Mouse (Mus musculus): ENCODE data around the gene Ost4. TPM values are rescaled to one million over a fixed set of nuclear protein-coding genes. Genes with fewer than 3 reads are reported as not detected.
A peak's percentile ranks its signal among the peaks of the same experiment; 100 is the strongest.

Gene Ost4
- total RNA-seq, 2 experiments from 2014 or later: 103 to 121 TPM

- intact Hi-C loops (cut with DNase I): no loop called here
- H3K27ac ChIP-seq: peak within 1 kb of the TSS; percentile 94
- peak; percentile 81 for TF ChIP-seq CTCF (IDR thresholded peaks at IDR 0.05)
- DNase-seq: peak; percentile 94
- H3K4me3 ChIP-seq: peak within 1 kb of the TSS; percentile 76
Observed at GRCm38 (mm10) chr5:30921256-30922033, 13.9 kb upstream of the Ost4 start, which contains the start of gene Khk. Gene Khk (plus strand): TSS chr5:30921431.

- no peak for TF ChIP-seq CTCF (IDR thresholded peaks at IDR 0.05)
- Histone ChIP-seq H3K27ac (peak overlapping the region; percentile 94), H3K4me3 (peak overlapping the region; percentile 76)
- intact Hi-C loops (cut with DNase I): no loop called here
- peak; percentile 45 for DNase-seq
Observed at GRCm38 (mm10) chr5:30920621-30921020, 13.0 kb upstream of the Ost4 start.

- no peak for TF ChIP-seq CTCF (IDR thresholded peaks at IDR 0.05)
- Histone ChIP-seq H3K4me3 (no peak overlapping the region; the same call in 1 of the 2 replicates), H3K27ac (peak overlapping the region; percentile 94)
- intact Hi-C loops (cut with DNase I): no loop called here
- DNase-seq: no peak
Observed at GRCm38 (mm10) chr5:30919831-30920614, 12.4 kb upstream of the Ost4 start.

- no peak for DNase-seq
- Histone ChIP-seq H3K27ac (0 out of 2 replicates have a peak overlapping the region, but pooled peaks have one; percentile 5), H3K4me3 (no peak overlapping the region)
- TF ChIP-seq CTCF (IDR thresholded peaks at IDR 0.05): no peak
- intact Hi-C loops (cut with DNase I): no loop called here
Observed at GRCm38 (mm10) chr5:30918691-30919090, 11.1 kb upstream of the Ost4 start.

GRCm38 (mm10) chr5:30917891-30918670, 10.5 kb upstream of the Ost4 start:
- DNase-seq: no peak
- Histone ChIP-seq H3K27ac (peak overlapping the region; percentile 86; the same call in 1 of the 2 replicates), H3K4me3 (no peak overlapping the region)
- TF ChIP-seq CTCF (IDR thresholded peaks at IDR 0.05): no peak
- intact Hi-C loops (cut with DNase I): loop anchor here (2.0 kb wide), 1 partner anchor 103 kb away; the partner anchor contains the start of gene Mapre3

GRCm38 (mm10) chr5:30917348-30917747, 9.8 kb upstream of the Ost4 start:
- TF ChIP-seq CTCF (IDR thresholded peaks at IDR 0.05): no peak
- no peak for DNase-seq
- Histone ChIP-seq H3K27ac (peak overlapping the region; percentile 86), H3K4me3 (no peak overlapping the region)
- intact Hi-C loops (cut with DNase I): loop anchor here (2.0 kb wide), 1 partner anchor 103 kb away; the partner anchor contains the start of gene Mapre3

- intact Hi-C loops (cut with DNase I): loop anchor here (2.0 kb wide), 1 partner anchor 102 kb away; the partner anchor contains the start of gene Mapre3
- H3K27ac ChIP-seq: peak overlapping the region; percentile 86
- no peak for DNase-seq
- H3K4me3 ChIP-seq: no peak overlapping the region
- no peak for TF ChIP-seq CTCF (IDR thresholded peaks at IDR 0.05)
Observed at GRCm38 (mm10) chr5:30916841-30917240, 9.3 kb upstream of the Ost4 start.

- Histone ChIP-seq H3K27ac (peak overlapping the region; percentile 86), H3K4me3 (peak overlapping the region; percentile 71)
- peak; percentile 91 for DNase-seq
- peak; percentile 77 for TF ChIP-seq CTCF (IDR thresholded peaks at IDR 0.05)
- intact Hi-C loops (cut with DNase I): loop anchor here (2.0 kb wide), 2 partner anchors 101 to 109 kb away; partner anchors contain the start of gene Mapre3
Observed at GRCm38 (mm10) chr5:30915974-30916433, 8.4 kb upstream of the Ost4 start.

GRCm38 (mm10) chr5:30915456-30915855, 7.9 kb upstream of the Ost4 start:
- peak; percentile 45 for DNase-seq
- peak overlapping the region; percentile 71 for H3K4me3 ChIP-seq
- intact Hi-C loops (cut with DNase I): loop anchor here (2.0 kb wide), 1 partner anchor 109 kb away; no protein-coding TSS in a partner anchor
- peak overlapping the region; percentile 86 for H3K27ac ChIP-seq
- no peak for TF ChIP-seq CTCF (IDR thresholded peaks at IDR 0.05)

GRCm38 (mm10) chr5:30914849-30915248, 7.3 kb upstream of the Ost4 start:
- DNase-seq: no peak
- peak overlapping the region; percentile 71 for H3K4me3 ChIP-seq
- no peak for TF ChIP-seq CTCF (IDR thresholded peaks at IDR 0.05)
- H3K27ac ChIP-seq: peak overlapping the region; percentile 86
- intact Hi-C loops (cut with DNase I): loop anchor here (2.0 kb wide), 1 partner anchor 108 kb away; no protein-coding TSS in a partner anchor

- intact Hi-C loops (cut with DNase I): loop anchor here (2.0 kb wide), 1 partner anchor 107 kb away; no protein-coding TSS in a partner anchor
- Histone ChIP-seq H3K4me3 (peak overlapping the region; percentile 71), H3K27ac (peak overlapping the region; percentile 86)
- no peak for DNase-seq
- TF ChIP-seq CTCF (IDR thresholded peaks at IDR 0.05): no peak
Observed at GRCm38 (mm10) chr5:30914101-30914635, 6.6 kb upstream of the Ost4 start.

Measured in gastrocnemius, adult 2 months (tissue).